Mouse (Mus musculus) ES-E14 (cell line): Measurements from ENCODE around the gene Cdc42. TPM values are rescaled to one million over a fixed set of nuclear protein-coding genes. Genes with fewer than 3 reads are reported as not detected.

ENCODE experiments used
- DNase-seq: peaks from one replicate; pipeline ENCODE4 v3.0.0-alpha.2; 2013; ENCODE audit warnings: low read depth, low spot score
- H3K27ac ChIP-seq: 2 replicates; pipeline ENCODE4 v1.5.1; 2012; ENCODE audit warnings: low read depth, mild to moderate bottlenecking, low read length, moderate library complexity, mixed read lengths; ENCODE audit not compliant: poor library complexity, insufficient read depth, severe bottlenecking
- H3K36me3 ChIP-seq: 2 replicates; pipeline ENCODE4 v1.6.1; 2012; ENCODE audit warnings: mild to moderate bottlenecking, low read length, moderate library complexity, mixed read lengths; ENCODE audit not compliant: control insufficient read depth, poor library complexity, insufficient read depth, severe bottlenecking
- H3K4me1 ChIP-seq, 2 experiments: fragments of 150-350 bp in 1 of 2; sonication (generic) in 1 of 2; 2 replicates each; pipeline ENCODE4 v1.6.1; 2012; ENCODE audit warnings: low read length in 2 of 2, mild to moderate bottlenecking in 1 of 2, mixed read lengths in 1 of 2; ENCODE audit not compliant: control insufficient read depth in 2 of 2, insufficient read depth in 2 of 2, poor library complexity in 1 of 2
- H3K4me3 ChIP-seq, 2 experiments: fragments of 150-350 bp in 1 of 2; sonication (generic) in 1 of 2; 2 replicates each; pipeline ENCODE4 v1.5.1; 2012; ENCODE audit warnings: low read length in 2 of 2, low read depth in 1 of 2, mild to moderate bottlenecking in 1 of 2, mixed read lengths in 1 of 2; ENCODE audit not compliant: insufficient read depth in 1 of 2, poor library complexity in 1 of 2, severe bottlenecking in 1 of 2
- H3K9ac ChIP-seq: 2 replicates; pipeline ENCODE4 v1.6.1; 2012; ENCODE audit warnings: low read depth, mild to moderate bottlenecking, low read length, mixed read lengths; ENCODE audit not compliant: poor library complexity, insufficient read depth, severe bottlenecking
- H3K9me3 ChIP-seq: fragments of 150-350 bp; sonication (generic); 2 replicates; pipeline ENCODE4 v1.6.1; 2012; ENCODE audit warnings: low read depth, mild to moderate bottlenecking, low read length; ENCODE audit not compliant: control insufficient read depth, insufficient read depth
- CHD2 ChIP-seq: IDR thresholded peaks from 2 replicates; pipeline ENCODE4 v1.6.1; 2014; ENCODE audit warnings: mild to moderate bottlenecking, low read depth, low read length, inconsistent platforms
- HCFC1 ChIP-seq: IDR thresholded peaks from 2 replicates; pipeline ENCODE4 v1.6.1; 2012; ENCODE audit warnings: low read length, inconsistent platforms, borderline replicate concordance; ENCODE audit not compliant: insufficient read depth
- MAFK ChIP-seq: IDR thresholded peaks from 2 replicates; pipeline ENCODE4 v1.6.1; 2014; ENCODE audit warnings: mild to moderate bottlenecking, low read depth, low read length, inconsistent platforms; ENCODE audit not compliant: insufficient read depth
- ZC3H11A ChIP-seq: IDR thresholded peaks from 2 replicates; pipeline ENCODE4 v1.6.1; 2012; ENCODE audit warnings: low read depth, mild to moderate bottlenecking, inconsistent platforms, low read length, borderline replicate concordance
- ZNF384 ChIP-seq: IDR thresholded peaks from 2 replicates; pipeline ENCODE4 v1.6.1; 2012; ENCODE audit warnings: low read depth, low read length, inconsistent platforms
- in situ Hi-C, 2 experiments: fragments of 600-800 bp; cut with MboI; formaldehyde crosslinking; loops; one replicate each; pipeline ENCODE4 v1.15.1; 2025; ENCODE audit warnings: low sequenced_read_pairs in 2 of 2, inconsistent platforms in 1 of 2; ENCODE audit not compliant: unreplicated experiment in 2 of 2
- total RNA-seq: library from RNA; depleted of rRNA; stranded (reverse); fragments of 300-350 nt; gene quantifications from 2 replicates; pipeline ENCODE4 v1.2.3, GENCODE M21; 2012

Gene Cdc42
- total RNA-seq, 1 experiment: 189 TPM

DNA sequence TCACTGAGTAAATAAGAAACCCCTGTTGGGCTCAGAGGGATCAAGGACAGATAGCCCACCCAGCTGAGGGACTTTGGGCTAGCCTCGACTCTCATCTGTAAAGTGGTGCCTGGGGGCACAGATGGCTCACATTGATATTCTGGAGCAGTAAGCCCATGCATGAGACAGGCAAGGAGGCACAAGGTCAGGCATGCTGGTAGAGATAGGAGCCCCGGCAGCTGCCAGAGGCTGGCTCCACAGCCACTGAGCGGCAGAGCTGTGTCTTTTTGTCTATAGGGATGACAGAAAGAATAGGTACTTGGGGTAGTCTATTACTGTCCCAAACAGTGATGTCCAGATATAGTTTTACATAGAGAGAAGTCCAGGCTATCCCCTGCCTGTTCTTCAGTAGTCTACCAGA, 76.2 kb downstream of the Cdc42 start:
- Histone ChIP-seq H3K9me3 (no peaks in the 10 kb centered on the region), H3K27ac (no peak overlapping the region), H3K36me3 (no peaks in the 10 kb centered on the region), H3K4me3 (no peak overlapping the region), H3K4me1 (peaks cover 0 to 14% of the 10 kb centered on the region in 2 experiments; a peak in 2 of 4 replicates), H3K9ac (no peak overlapping the region)
- no peak for TF ChIP-seq CHD2
- no peak for TF ChIP-seq HCFC1
- TF ChIP-seq MAFK: no peak
- no peak for TF ChIP-seq ZNF384
- TF ChIP-seq ZC3H11A: no peak
- in situ Hi-C loops: loop anchor here in 1 of 2 experiments (25.0 kb wide), 1 partner anchor 194 kb away; no protein-coding TSS in a partner anchor
- DNase-seq: no peak

GRCm38 (mm10) chr4:137279346-137279745, 78.2 kb downstream of the Cdc42 start:
- no peak overlapping the region for H3K27ac ChIP-seq
- no peak overlapping the region for H3K9ac ChIP-seq
- H3K36me3 ChIP-seq: no peaks in the 10 kb centered on the region
- no peak for DNase-seq
- H3K4me3 ChIP-seq: no peak overlapping the region
- H3K9me3 ChIP-seq: no peaks in the 10 kb centered on the region
- in situ Hi-C loops: loop anchor here in 1 of 2 experiments (25.0 kb wide), 1 partner anchor 192 kb away; no protein-coding TSS in a partner anchor
- no peak for TF ChIP-seq HCFC1
- TF ChIP-seq CHD2: no peak
- TF ChIP-seq ZC3H11A: no peak
- no peak for TF ChIP-seq ZNF384
- no peak for TF ChIP-seq MAFK
- H3K4me1 ChIP-seq: peaks cover 0 to 14% of the 10 kb centered on the region in 2 experiments; a peak in 2 of 4 replicates

DNA sequence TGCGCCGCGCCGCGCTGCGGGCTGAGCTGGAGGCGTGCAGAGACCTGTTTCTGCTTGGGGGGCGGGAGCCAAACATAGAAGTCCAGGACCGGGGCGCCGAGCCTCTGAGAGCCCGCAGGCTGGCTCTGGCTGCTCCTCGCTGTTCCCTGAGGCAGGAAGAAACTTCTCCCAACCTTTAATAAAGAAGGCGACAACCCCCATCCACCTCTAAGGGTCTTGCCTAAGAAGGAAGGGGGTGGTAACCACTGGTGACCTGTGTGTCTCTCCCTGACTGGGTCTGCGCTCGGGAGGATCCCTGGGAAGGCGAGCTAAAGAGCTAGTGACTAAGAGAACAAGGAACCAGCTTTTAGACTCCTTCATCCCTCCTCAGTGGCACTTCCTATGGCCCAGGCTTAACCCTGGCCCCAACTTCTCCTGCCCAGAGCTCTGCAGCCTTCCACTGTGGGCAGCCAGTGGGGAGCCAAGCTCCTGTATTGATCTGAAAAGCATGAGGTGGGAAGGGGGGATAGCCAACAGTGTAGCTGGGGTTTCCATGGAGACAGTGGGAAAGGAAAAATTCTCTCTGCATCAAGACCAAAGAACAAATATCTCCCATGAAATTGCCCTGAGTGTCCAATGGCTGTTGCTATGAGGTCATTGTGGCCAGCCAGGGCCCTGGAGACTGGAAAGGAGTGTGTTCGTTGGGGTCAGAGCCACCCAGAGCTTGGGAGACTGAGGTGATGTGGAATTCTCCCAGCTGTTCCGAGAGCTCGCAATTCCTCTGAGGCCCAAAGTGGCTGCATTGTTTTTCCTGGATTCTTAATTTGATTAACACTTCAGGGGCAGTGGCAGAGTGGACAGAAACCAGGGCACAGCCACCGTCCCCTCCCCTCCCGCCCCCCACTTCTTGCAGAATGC, 79.1 kb downstream of the Cdc42 start:
- no peak for TF ChIP-seq ZC3H11A
- TF ChIP-seq MAFK: no peak
- TF ChIP-seq ZNF384: no peak
- TF ChIP-seq CHD2: no peak
- TF ChIP-seq HCFC1: no peak
- H3K36me3 ChIP-seq: no peaks in the 10 kb centered on the region
- H3K27ac ChIP-seq: no peak overlapping the region
- no peaks in the 10 kb centered on the region for H3K9me3 ChIP-seq
- in situ Hi-C loops: loop anchor here in 1 of 2 experiments (25.0 kb wide), 1 partner anchor 191 kb away; no protein-coding TSS in a partner anchor
- DNase-seq: no peak
- H3K4me1 ChIP-seq: peaks cover 0 to 14% of the 10 kb centered on the region in 2 experiments; a peak in 2 of 4 replicates
- peak overlapping the region; percentile 72; the same call in 1 of the 2 replicates for H3K9ac ChIP-seq
- H3K4me3 ChIP-seq: peak overlapping the region; percentile 58 to 72

- Histone ChIP-seq H3K36me3 (no peaks in the 10 kb centered on the region), H3K9me3 (no peaks in the 10 kb centered on the region), H3K4me1 (peaks cover 0 to 11% of the 10 kb centered on the region in 2 experiments; a peak in 2 of 4 replicates), H3K9ac (peak overlapping the region; percentile 72; the same call in 1 of the 2 replicates), H3K27ac (no peak overlapping the region), H3K4me3 (peak overlapping the region; percentile 58 to 72)
- DNase-seq: no peak
- in situ Hi-C loops: loop anchor here in 1 of 2 experiments (25.0 kb wide), 1 partner anchor 190 kb away; no protein-coding TSS in a partner anchor
- TF ChIP-seq ZC3H11A: no peak
- TF ChIP-seq CHD2: no peak
- TF ChIP-seq ZNF384: no peak
- no peak for TF ChIP-seq MAFK
- TF ChIP-seq HCFC1: no peak
Measured at GRCm38 (mm10) chr4:137277600-137278143, 79.8 kb downstream of the Cdc42 start.
